35 mouse cellular contexts compared by ENCODE assay signal in the genomic region with DNA sequence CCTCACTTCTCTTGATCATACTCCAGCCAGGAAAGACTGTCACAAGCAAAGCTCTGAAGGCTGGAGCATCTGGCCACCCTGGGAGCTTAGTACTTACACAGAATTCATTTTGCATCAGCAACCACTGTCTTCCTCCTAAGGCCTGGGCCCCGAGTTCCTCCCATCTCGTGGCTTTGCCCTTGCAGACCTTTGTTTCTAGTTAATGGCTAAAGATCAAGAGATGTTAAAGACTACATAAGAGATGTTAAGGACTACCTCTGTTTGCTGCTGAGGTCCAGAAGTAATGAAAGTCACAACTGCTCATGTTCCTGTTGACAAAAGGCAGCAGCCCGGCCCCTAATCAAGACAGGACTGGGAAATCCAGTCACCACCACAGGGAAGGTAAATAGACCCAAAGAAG.
"Had no signal": no experiment of that assay in that cellular context is flagged by ENCODE, and none has a peak within 500 bp of the region (broad histone marks: within the 10 kb centered on the region; RNA-seq: fewer than 3 reads in every experiment).

No protein-coding gene starts in this region.

- H3K9ac ChIP-seq: heart, embryonic 12.5 days; heart, embryonic 13.5 days; heart, embryonic 15.5 days; hindbrain, embryonic 12.5 days; hindbrain, embryonic 13.5 days; hindbrain, embryonic 14.5 days; hindbrain, embryonic 15.5 days; intestine, embryonic 15.5 days; kidney, embryonic 15.5 days had no signal

- ATAC-seq: hindbrain, embryonic 16.5 days; hindbrain, postnatal 0 days; inflammation-experienced regulatory T-cells, adult 6 months; intestine, embryonic 15.5 days; intestine, embryonic 16.5 days; intestine, postnatal 0 days had no signal

- H3K4me2 ChIP-seq: heart, embryonic 11.5 days; heart, embryonic 12.5 days; heart, embryonic 13.5 days; heart, embryonic 15.5 days; hindbrain, embryonic 12.5 days; hindbrain, embryonic 13.5 days; hindbrain, embryonic 14.5 days; hindbrain, embryonic 15.5 days; intestine, embryonic 15.5 days; kidney, embryonic 15.5 days had no signal

- DNase-seq: heart, postnatal 10 days; heart, postnatal 14 days; heart, postnatal 36 days; heart, postnatal 4 days; kidney, adult 11 months; kidney, adult 18-20 months; kidney, adult 2 months; kidney, adult 8-10 months; kidney, adult 9 months; kidney, postnatal 10 days; kidney, postnatal 14 days; kidney, postnatal 25 days; kidney, postnatal 36 days; kidney, postnatal 4 days; layer of hippocampus, adult 9-11 months; layer of hippocampus, postnatal 36 days had no signal

- H3K4me1 ChIP-seq: intestine, embryonic 15.5 days had no signal

- H3K9me3 ChIP-seq: heart, embryonic 13.5 days; heart, embryonic 15.5 days; hindbrain, embryonic 15.5 days; intestine, embryonic 15.5 days; kidney, embryonic 15.5 days had no signal

- H3K27me3 ChIP-seq: heart, embryonic 12.5 days; heart, embryonic 13.5 days; heart, embryonic 15.5 days; hindbrain, embryonic 12.5 days; hindbrain, embryonic 13.5 days; hindbrain, embryonic 15.5 days; intestine, embryonic 15.5 days; kidney, embryonic 15.5 days had no signal

- H3K36me3 ChIP-seq: heart, embryonic 12.5 days; heart, embryonic 13.5 days; heart, embryonic 15.5 days; hindbrain, embryonic 10.5 days; hindbrain, embryonic 12.5 days; hindbrain, embryonic 13.5 days; hindbrain, embryonic 15.5 days; intestine, embryonic 15.5 days; kidney, embryonic 15.5 days had no signal

- H3K4me3 ChIP-seq: heart, embryonic 12.5 days; heart, embryonic 13.5 days; heart, embryonic 15.5 days; hindbrain, embryonic 10.5 days; hindbrain, embryonic 12.5 days; hindbrain, embryonic 13.5 days; hindbrain, embryonic 15.5 days; intestine, embryonic 15.5 days; kidney, embryonic 15.5 days; layer of hippocampus, adult 2 months; left cerebral cortex, adult 2 months had no signal

- H3K27ac ChIP-seq: heart, embryonic 13.5 days; heart, embryonic 15.5 days; hindbrain, embryonic 10.5 days; hindbrain, embryonic 12.5 days; hindbrain, embryonic 13.5 days; hindbrain, embryonic 14.5 days; hindbrain, embryonic 15.5 days; hindbrain, postnatal 0 days; intestine, embryonic 15.5 days; kidney, embryonic 15.5 days; kidney, postnatal 0 days; layer of hippocampus, adult 2 months; left cerebral cortex, adult 2 months had no signal
